ENCODE assay signal across 10 mouse cellular contexts in the genomic region with DNA sequence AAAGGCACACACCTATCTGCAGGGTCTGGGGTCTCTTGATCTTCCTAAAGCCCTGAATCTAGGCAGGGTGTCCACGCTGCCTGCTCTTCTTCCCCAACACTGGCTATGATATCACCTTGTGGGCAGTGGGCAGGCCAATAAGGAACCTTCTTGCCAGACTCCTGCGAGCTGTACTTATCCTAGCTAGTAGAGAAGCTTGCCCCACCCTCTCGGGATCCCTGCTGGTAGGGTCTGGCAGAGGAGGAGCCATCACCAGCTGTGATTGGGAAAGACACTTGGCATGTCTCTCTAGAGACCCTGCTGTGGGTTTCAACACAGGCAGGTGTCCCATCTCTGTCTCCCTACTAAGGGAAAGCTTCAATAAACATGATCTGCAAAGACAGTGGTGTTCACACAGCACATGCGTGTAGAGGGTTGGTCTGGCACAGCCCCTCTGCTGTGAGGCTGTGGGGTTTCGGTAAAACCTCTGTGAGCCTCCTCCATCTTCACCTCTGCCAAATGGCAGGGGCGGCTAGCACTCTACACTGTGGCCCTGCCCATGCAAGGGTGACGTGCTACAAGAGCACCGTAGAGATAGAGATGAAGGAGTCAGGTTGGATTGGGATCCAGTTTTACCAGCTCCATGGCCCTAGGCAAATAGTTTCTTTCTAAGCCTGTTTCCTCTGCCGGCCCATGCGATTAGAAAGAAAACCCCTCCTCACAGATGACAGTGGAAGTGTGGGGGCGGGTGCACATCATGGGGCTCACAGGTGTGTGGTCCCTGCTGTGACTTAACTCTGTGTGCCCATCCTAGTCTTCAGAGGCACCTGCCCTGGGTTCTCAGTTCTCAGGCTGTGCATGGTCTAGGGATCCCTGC. TPM values are rescaled to one million over a fixed set of nuclear protein-coding genes. Genes with fewer than 3 reads are reported as not detected.
DNase-seq lines count a peak whose midpoint lies in the region; ATAC-seq lines count a peak whose summit lies in the region.
"Had no signal": no experiment of that assay in that cellular context is flagged by ENCODE, and none has a peak within 500 bp of the region (broad histone marks: within the 10 kb centered on the region; RNA-seq: fewer than 3 reads in every experiment).

No protein-coding gene starts in this region.

- intact Hi-C loops in left cerebral cortex, postnatal 4 days (cut with DNase I) = no loop called here

- no peak overlapping the region for H3K9ac ChIP-seq in neural tube, embryonic 15.5 days (replicated peaks)
- H3K9ac ChIP-seq: limb, embryonic 12.5 days had no signal

- no peak overlapping the region for H3K4me2 ChIP-seq in neural tube, embryonic 15.5 days
- H3K4me2 ChIP-seq: limb, embryonic 12.5 days had no signal

- DNase-seq in left cerebral cortex, postnatal 4 days = peak; percentile 56
- no peak for DNase-seq in left cerebral cortex, adult 9 months (ENCODE audit: low spot score in 2 of 2)
- peak; percentile 28 for DNase-seq in embryonic facial prominence, embryonic 10.5 days (ENCODE audit: low spot score)
- DNase-seq in gonadal fat pad, adult 2 months (ENCODE audit: low read depth) = peak; percentile 80
- DNase-seq in adrenal gland, postnatal 36 days = no peak
- DNase-seq in adrenal gland, adult 8-10 months = no peak

- WGBS in embryonic facial prominence, embryonic 10.5 days = 59% methylated on average over 11 of the region's 11 CpGs
- WGBS in neural tube, embryonic 15.5 days = 73% methylated on average over 11 of the region's 11 CpGs

- H3K9me3 ChIP-seq in embryonic facial prominence, embryonic 10.5 days = no peaks in the 10 kb centered on the region
- no peaks in the 10 kb centered on the region for H3K9me3 ChIP-seq in neural tube, embryonic 15.5 days (replicated peaks)
- H3K9me3 ChIP-seq: limb, embryonic 12.5 days had no signal

- no peak for ATAC-seq in neural tube, embryonic 15.5 days (ENCODE audit: low FRiP score)

- peaks cover 8% of the 10 kb centered on the region; the same call in 1 of the 2 replicates for H3K27me3 ChIP-seq in embryonic facial prominence, embryonic 10.5 days (replicated peaks; ENCODE audit: low read depth, poor library complexity, severe bottlenecking)
- H3K27me3 ChIP-seq in neural tube, embryonic 15.5 days (replicated peaks) = no peaks in the 10 kb centered on the region

- H3K4me1 ChIP-seq in embryonic facial prominence, embryonic 10.5 days = peaks cover 73% of the 10 kb centered on the region
- peaks cover 69% of the 10 kb centered on the region for H3K4me1 ChIP-seq in neural tube, embryonic 15.5 days

- peak overlapping the region; percentile 48; the same call in 1 of the 2 replicates for H3K27ac ChIP-seq in embryonic facial prominence, embryonic 10.5 days (replicated peaks)
- H3K27ac ChIP-seq in neural tube, embryonic 15.5 days (replicated peaks) = 0 out of 2 replicates have a peak overlapping the region, but pooled peaks have one; percentile 91
- H3K27ac ChIP-seq: limb, embryonic 12.5 days had no signal

- H3K4me3 ChIP-seq in embryonic facial prominence, embryonic 10.5 days = no peak overlapping the region
- no peak overlapping the region for H3K4me3 ChIP-seq in neural tube, embryonic 15.5 days (replicated peaks)
- H3K4me3 ChIP-seq: erythroblast, embryonic 14.5 days; limb, embryonic 12.5 days had no signal

- no peaks in the 10 kb centered on the region for H3K36me3 ChIP-seq in embryonic facial prominence, embryonic 10.5 days (replicated peaks)
- no peaks in the 10 kb centered on the region for H3K36me3 ChIP-seq in neural tube, embryonic 15.5 days
- H3K36me3 ChIP-seq: limb, embryonic 12.5 days had no signal

RNA-seq across cellular contexts. Expression of a gene that starts 16.3 kb away (rescaled TPM):
- total RNA-seq in left cerebral cortex, postnatal 4 days (2021) = 100 to 1,000 TPM; 125 to 153 TPM
- polyA plus RNA-seq in embryonic facial prominence, embryonic 10.5 days (2016; fragmentation: Nextera tagmentation; extraction: Ambion mirVana) = 32.9 and 38.2 TPM in 2 replicates
- polyA plus RNA-seq in gonadal fat pad, adult 2 months (2012; rRNA removed) = 326 and 447 TPM in 2 replicates
- 80.9 and 96.9 TPM in 2 replicates for polyA plus RNA-seq in neural tube, embryonic 15.5 days (2015; fragmentation: Nextera tagmentation; extraction: Ambion mirVana)
- 10 to 100 TPM; 15.1 to 23.4 TPM for total RNA-seq in adrenal gland, postnatal 36 days (2021)
- total RNA-seq in adrenal gland, adult 8-10 months (2022) = 10 to 100 TPM; 14.6 to 60.9 (median 38.3) TPM

RNA-seq across cellular contexts. Expression of a gene that starts 26.7 kb away (rescaled TPM):
- total RNA-seq in left cerebral cortex, postnatal 4 days (2021) = 1 to 10 TPM; 1.1 to 2.1 TPM
- polyA plus RNA-seq in embryonic facial prominence, embryonic 10.5 days (2016; fragmentation: Nextera tagmentation; extraction: Ambion mirVana) = 3.1 and 3.5 TPM in 2 replicates
- polyA plus RNA-seq in gonadal fat pad, adult 2 months (2012; rRNA removed) = 5.5 TPM in 2 replicates
- polyA plus RNA-seq in neural tube, embryonic 15.5 days (2015; fragmentation: Nextera tagmentation; extraction: Ambion mirVana) = 0.95 and 4.7 TPM in 2 replicates
- total RNA-seq in adrenal gland, postnatal 36 days (2021) = 1 to 10 TPM; 3.2 to 3.7 TPM
- total RNA-seq in adrenal gland, adult 8-10 months (2022) = 1 to 10 TPM; 2.2 to 4.1 (median 3.1) TPM
- total RNA-seq: MEL had no signal

Comparison
In these comparisons a context has a peak if more than half of its experiments do, and no peak if none do; other contexts are left out.
1. DNase-seq: peak in left cerebral cortex, postnatal 4 days (single experiment), embryonic facial prominence, embryonic 10.5 days (single experiment) and gonadal fat pad, adult 2 months (single experiment); none in left cerebral cortex, adult 9 months (0 of 2), adrenal gland, postnatal 36 days (0 of 2) and adrenal gland, adult 8-10 months (single experiment).